Mouse (Mus musculus) embryonic facial prominence, embryonic 12.5 days (tissue): ENCODE results near the gene Cplx3. TPM values are rescaled to one million over a fixed set of nuclear protein-coding genes. Genes with fewer than 3 reads are reported as not detected.

Experiments
- ATAC-seq: fragments of 200-750 bp; cut with Nextera tagmentation; 2 replicates; pipeline ENCODE4 v1.8.0; 2017; ENCODE audit not compliant: insufficient number of reproducible peaks, insufficient read depth, low FRiP score, low TSS enrichment
- H3K27ac ChIP-seq: fragments of 300-500 bp; sonication (generic); 2 replicates; pipeline ENCODE4 v1.5.1; 2016; ENCODE audit warnings: mild to moderate bottlenecking
- H3K27me3 ChIP-seq: fragments of 300-500 bp; sonication (generic); 2 replicates; pipeline ENCODE4 v1.6.1; 2016; ENCODE audit warnings: mild to moderate bottlenecking, moderate library complexity
- H3K36me3 ChIP-seq: fragments of 300-500 bp; sonication (generic); 2 replicates; pipeline ENCODE4 v1.6.1; 2016; ENCODE audit warnings: mild to moderate bottlenecking
- H3K4me1 ChIP-seq: fragments of 300-500 bp; sonication (generic); 2 replicates; pipeline ENCODE4 v1.6.1; 2016
- H3K4me2 ChIP-seq: fragments of 300-500 bp; sonication (generic); replicated peaks from 2 replicates; pipeline ENCODE4 v1.6.1; 2016; ENCODE audit warnings: mild to moderate bottlenecking, moderate library complexity
- H3K4me3 ChIP-seq: fragments of 300-500 bp; sonication (generic); 2 replicates; pipeline ENCODE4 v1.5.1; 2016; ENCODE audit warnings: mild to moderate bottlenecking
- H3K9ac ChIP-seq: fragments of 300-500 bp; sonication (generic); 2 replicates; pipeline ENCODE4 v1.6.1; 2016; ENCODE audit warnings: mild to moderate bottlenecking, moderate library complexity
- H3K9me3 ChIP-seq: fragments of 300-500 bp; sonication (generic); 2 replicates; pipeline ENCODE4 v1.6.1; 2016; ENCODE audit warnings: mild to moderate bottlenecking, moderate library complexity
- WGBS: fragments of 180-500 bp; shearing (Covaris S2); methylation state at CpG from one replicate; pipeline ENCODE4 v1.1.7; 2016; 5-methylcytosine and 5-hydroxymethylcytosine counted together
- polyA plus RNA-seq: library from polyadenylated mRNA; unstranded; fragments of >200 nt; fragmentation: Nextera tagmentation; extraction: Ambion mirVana; gene quantifications from 2 replicates; pipeline ENCODE4 v1.2.1, GENCODE M21; 2016

The Cplx3 gene
- polyA plus RNA-seq, 1 experiment from 2014 or later: 0.75 TPM

DNA sequence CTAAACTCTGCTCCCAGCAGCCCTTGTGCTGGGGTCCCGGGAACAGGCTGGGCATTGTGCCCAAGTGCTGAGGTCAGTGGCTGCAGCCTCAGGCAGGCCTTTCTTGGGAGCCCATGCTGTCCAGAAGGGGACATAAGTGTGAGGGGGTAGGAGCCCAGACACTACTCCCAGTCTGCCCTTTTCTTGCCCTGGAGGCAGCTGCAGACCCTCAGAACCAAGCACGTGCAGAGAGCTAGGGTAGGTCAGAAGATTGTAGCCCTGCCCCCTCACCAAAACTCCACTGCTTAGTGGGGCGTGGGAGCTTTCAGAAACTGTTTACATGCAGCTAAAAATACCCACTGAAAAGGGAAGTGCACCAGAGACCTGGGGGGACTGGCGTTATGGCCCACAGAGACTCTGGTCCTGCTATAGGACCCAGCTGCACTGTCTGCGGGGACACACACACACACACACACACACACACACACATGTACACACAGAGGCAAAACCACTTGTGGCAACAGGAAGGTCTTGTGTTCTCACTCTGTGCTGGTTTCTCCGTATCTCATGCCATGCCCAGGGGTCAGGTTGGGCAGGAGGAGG is 31.8 kb upstream of the Cplx3 start:
- peaks cover 18% of the 10 kb centered on the region; the same call in 1 of the 2 replicates for H3K36me3 ChIP-seq
- peak overlapping the region; percentile 37 for H3K4me2 ChIP-seq
- 0 out of 2 replicates have a peak overlapping the region, but pooled peaks have one; percentile 8 for H3K9ac ChIP-seq
- 20% methylated on average over 6 of the region's 6 CpGs for WGBS
- no peak overlapping the region for H3K4me3 ChIP-seq
- peak; percentile 36; the same call in 1 of the 2 replicates for ATAC-seq
- H3K27me3 ChIP-seq: no peaks in the 10 kb centered on the region
- peak overlapping the region; percentile 87 for H3K27ac ChIP-seq
- H3K4me1 ChIP-seq: peaks cover 56% of the 10 kb centered on the region
- no peaks in the 10 kb centered on the region for H3K9me3 ChIP-seq

DNA sequence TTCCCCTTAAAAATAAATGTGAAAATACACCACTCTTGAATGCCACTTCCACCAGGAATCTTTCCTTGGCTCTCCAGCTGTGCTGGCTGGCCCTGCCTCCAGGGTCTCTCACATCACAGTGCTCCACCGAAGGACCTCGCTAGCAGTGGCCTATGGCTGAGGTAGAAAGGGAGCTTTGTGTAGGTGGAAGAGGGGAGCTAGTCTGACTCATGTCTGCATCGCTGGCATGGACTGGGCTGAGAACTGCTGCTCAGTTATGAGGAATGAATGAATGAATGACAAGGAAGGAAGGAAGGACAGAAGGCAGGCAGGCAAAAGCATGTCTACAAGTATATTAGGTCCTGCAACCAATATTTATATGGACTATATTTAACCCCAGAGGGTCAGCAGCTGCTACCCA is 31.2 kb upstream of the Cplx3 start:
- Histone ChIP-seq H3K4me2 (peak overlapping the region; percentile 37), H3K9ac (no peak overlapping the region), H3K27me3 (no peaks in the 10 kb centered on the region), H3K9me3 (no peaks in the 10 kb centered on the region), H3K4me1 (peaks cover 51% of the 10 kb centered on the region), H3K4me3 (no peak overlapping the region), H3K27ac (peak overlapping the region; percentile 87), H3K36me3 (peaks cover 18% of the 10 kb centered on the region; the same call in 1 of the 2 replicates)
- WGBS: 17% methylated on average over 3 of the region's 3 CpGs
- ATAC-seq: no peak

DNA sequence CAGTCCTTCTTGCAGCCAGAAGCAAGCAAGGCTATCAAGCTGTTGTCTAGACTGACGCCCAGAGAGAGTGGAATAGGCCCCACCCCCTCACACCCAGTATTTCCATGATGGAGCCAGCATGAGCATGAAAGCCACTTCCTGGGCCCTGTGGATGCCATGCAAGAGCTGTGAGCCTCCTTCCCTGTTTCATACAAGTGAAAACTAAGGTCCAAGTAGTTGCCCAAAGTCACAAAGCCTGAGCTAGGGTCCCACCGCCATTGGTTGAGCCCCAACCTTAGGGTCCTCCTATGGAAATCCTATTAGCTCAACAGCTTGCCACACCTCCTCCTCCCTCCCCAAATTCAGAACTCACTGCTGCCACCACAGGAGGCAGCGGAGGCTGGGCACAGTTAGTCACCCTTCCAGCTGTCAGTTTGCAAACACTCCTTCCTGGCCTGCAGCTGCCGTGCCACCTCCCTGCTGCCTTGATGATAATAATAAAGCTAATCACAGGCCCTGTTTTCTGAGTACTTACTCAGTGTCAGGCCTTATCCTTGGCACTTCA is 27.5 kb upstream of the Cplx3 start:
- no peak overlapping the region for H3K9ac ChIP-seq
- H3K27ac ChIP-seq: no peak overlapping the region
- H3K4me3 ChIP-seq: no peak overlapping the region
- H3K36me3 ChIP-seq: peaks cover 38% of the 10 kb centered on the region
- H3K4me2 ChIP-seq: no peak overlapping the region
- ATAC-seq: no peak
- H3K9me3 ChIP-seq: no peaks in the 10 kb centered on the region
- no peaks in the 10 kb centered on the region for H3K27me3 ChIP-seq
- H3K4me1 ChIP-seq: peaks cover 14% of the 10 kb centered on the region
- 44% methylated on average over 4 of the region's 4 CpGs for WGBS

DNA sequence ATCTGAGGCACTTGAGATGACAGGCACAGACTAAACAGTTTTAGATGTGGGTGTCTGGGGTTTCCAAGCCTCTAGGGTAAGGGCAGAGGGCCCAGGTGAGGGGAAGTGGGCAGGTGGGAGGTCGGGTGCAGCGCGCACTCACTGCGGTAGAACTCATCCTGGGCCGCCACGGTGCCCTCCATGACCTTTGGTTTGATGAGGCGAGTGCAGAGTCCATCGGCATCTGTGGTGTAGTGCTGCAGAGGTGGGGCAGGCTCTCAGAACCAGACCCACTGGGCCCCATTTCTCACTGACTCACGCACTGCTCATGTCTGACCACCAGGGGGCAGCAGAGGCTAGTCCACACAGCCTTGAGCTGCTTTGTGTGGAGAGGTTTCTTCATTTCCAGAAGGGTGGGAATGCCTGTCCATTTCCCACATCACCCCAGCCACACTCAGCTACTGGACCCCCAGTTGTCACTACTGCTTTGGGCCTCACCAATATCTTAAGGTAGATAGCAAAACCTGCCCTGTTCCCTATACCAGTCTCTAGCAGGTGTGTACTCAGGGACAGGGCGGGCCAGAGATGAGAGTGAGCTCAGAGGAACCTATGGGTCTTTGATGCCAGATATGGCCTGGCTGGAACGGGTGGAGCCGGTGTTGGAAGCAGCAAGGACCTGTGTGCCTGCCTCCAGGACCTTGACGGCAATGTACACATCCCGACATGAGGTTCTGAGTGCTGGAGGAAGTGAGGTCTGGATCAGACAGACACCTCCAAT is 23.2 kb upstream of the Cplx3 start:
- no peaks in the 10 kb centered on the region for H3K4me1 ChIP-seq
- ATAC-seq: peak; percentile 49
- no peaks in the 10 kb centered on the region for H3K9me3 ChIP-seq
- peaks cover 76% of the 10 kb centered on the region for H3K36me3 ChIP-seq
- H3K4me2 ChIP-seq: no peak overlapping the region
- H3K9ac ChIP-seq: no peak overlapping the region
- H3K27ac ChIP-seq: no peak overlapping the region
- WGBS: 74% methylated on average over 14 of the region's 14 CpGs
- H3K27me3 ChIP-seq: no peaks in the 10 kb centered on the region
- no peak overlapping the region for H3K4me3 ChIP-seq

DNA sequence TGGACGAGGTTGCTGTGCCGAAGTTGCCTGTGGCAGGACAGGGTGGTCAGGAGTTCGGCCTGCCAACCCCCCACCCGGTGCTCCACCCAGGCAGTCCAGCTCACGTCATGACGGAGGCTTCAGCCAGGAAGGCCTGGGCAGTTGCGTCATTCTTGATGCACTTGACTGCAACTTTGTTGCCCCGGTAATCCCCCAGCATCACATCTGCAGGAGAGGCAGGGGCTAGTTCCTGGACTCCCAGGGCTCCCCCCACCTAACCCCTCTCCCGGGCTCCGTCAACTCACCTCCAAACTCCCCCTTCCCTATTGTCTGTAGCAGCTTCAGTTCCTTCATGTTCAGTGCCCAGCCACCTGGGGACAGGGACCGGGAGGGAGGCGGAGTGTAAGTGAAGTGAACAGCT is 22.6 kb upstream of the Cplx3 start:
- Histone ChIP-seq H3K9me3 (no peaks in the 10 kb centered on the region), H3K27ac (no peak overlapping the region), H3K9ac (no peak overlapping the region), H3K36me3 (peaks cover 75% of the 10 kb centered on the region), H3K4me1 (no peaks in the 10 kb centered on the region), H3K4me2 (no peak overlapping the region), H3K27me3 (no peaks in the 10 kb centered on the region), H3K4me3 (no peak overlapping the region)
- WGBS: 89% methylated on average over 12 of the region's 12 CpGs
- ATAC-seq: no peak

DNA sequence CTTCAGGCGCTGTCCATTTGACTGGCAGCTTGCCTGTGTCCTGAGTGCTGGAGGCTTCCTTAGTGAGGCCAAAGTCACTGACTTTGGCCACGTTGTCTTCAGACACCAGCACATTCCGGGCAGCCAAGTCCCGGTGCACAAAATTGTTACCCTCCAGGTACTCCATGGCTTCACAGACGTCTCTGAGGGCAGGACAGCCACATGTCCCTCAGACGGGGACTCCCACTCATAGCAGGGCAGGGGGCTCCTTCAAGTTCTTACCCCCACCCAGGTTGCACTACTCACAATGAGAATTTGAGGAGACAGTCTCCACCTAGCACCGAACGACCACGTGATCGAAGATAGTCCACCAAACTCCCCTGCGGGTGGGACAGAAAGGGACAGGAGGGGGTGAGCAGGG is 21.8 kb upstream of the Cplx3 start:
- ATAC-seq: no peak
- WGBS: 91% methylated on average over 11 of the region's 11 CpGs

DNA sequence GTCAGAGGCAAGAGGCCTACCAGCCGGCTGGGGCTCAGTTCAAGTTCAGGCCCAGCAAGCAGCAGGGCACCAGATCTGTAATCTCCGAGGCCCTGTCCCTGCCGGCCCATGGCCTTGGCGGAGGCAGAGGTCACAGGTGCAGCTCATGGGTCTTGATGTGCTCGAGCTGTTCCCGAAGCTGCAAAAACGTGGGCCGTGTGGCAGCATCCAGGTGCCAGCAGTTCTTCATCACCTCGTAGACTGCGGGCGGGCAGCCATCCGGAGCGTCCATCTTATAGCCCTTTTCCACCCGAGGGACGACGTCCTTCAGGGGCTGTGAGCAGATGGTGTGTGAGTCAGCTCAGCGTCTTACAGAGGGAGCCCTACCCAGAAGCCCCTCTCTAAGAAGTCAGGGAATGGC is 21.1 kb upstream of the Cplx3 start:
- 91% methylated on average over 17 of the region's 17 CpGs for WGBS
- H3K36me3 ChIP-seq: peaks cover 74% of the 10 kb centered on the region
- H3K9ac ChIP-seq: no peak overlapping the region

More for the DNA sequence above, 21.8 kb upstream of the Cplx3 start:
- Histone ChIP-seq H3K4me2 (no peak overlapping the region), H3K27me3 (no peaks in the 10 kb centered on the region), H3K9ac (no peak overlapping the region), H3K4me3 (no peak overlapping the region), H3K36me3 (peaks cover 74% of the 10 kb centered on the region), H3K9me3 (no peaks in the 10 kb centered on the region), H3K4me1 (no peaks in the 10 kb centered on the region), H3K27ac (no peak overlapping the region)

DNA sequence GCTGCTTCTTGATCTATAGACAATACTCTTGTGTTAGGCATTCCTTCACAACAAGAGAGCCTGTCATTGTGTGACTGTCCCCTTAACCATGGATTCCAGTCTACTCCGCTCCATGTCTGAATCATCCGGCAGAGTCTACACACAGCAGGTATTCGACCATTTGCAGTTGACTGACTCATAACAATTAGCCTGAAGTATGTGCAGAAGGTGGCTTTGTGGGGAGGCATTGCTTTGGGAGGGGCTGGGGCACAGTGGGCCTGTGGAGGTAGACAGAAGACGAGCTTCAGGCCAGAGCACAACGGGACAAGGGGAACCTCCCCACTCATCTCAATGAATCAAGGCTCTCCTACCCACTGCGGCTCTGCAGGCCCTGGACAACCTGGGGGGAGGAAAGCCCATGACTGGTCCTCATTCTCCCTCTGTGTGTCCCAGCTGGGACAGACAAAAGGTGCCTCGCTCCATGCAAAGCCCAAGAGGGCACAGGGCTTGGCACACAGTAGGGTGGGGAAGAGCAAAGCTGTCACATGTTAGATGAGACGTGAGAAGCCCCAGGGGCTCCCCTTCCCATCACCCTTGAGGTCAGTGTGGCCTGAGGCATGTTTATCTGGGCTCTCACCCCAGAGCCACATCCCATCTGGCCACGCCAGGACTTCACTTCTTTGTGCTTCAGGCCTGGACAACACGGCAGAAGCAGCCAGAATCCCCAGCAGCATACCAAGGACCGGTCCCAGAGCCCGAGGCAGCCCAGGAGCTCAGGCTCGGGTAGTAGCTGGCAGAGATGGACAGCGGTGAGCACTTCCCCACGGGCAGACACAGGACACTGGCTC is 19.8 kb upstream of the Cplx3 start:
- no peak overlapping the region for H3K4me3 ChIP-seq
- H3K9me3 ChIP-seq: no peaks in the 10 kb centered on the region
- peaks cover 67% of the 10 kb centered on the region for H3K36me3 ChIP-seq
- H3K4me1 ChIP-seq: no peaks in the 10 kb centered on the region
- no peaks in the 10 kb centered on the region for H3K27me3 ChIP-seq
- ATAC-seq: no peak
- WGBS: 82% methylated on average over 15 of the region's 15 CpGs
- H3K27ac ChIP-seq: no peak overlapping the region
- no peak overlapping the region for H3K4me2 ChIP-seq
- no peak overlapping the region for H3K9ac ChIP-seq

More for the DNA sequence above, 21.1 kb upstream of the Cplx3 start:
- Histone ChIP-seq H3K27ac (no peak overlapping the region), H3K4me3 (no peak overlapping the region), H3K4me2 (no peak overlapping the region), H3K9me3 (no peaks in the 10 kb centered on the region), H3K27me3 (no peaks in the 10 kb centered on the region), H3K4me1 (no peaks in the 10 kb centered on the region)
- no peak for ATAC-seq

DNA sequence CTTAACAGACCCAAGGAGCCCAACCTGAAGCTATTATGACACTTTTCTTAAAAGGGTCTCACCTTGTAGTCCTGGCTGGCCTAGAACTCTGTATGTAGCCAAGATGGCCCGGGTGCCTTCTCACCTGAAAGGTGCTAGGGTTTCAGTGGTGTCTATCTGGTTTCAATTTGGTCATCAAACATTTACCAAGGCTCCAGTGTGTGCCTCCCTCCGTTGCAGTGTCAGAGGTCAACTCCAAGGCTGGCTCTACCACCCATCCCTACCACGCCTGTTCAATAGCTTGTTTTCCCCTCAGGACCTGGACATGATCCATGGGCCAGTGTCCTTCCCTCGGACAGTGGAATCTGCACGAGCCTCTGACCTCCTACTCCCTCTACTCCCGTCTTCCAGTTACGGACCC is 18.2 kb upstream of the Cplx3 start:
- no peak overlapping the region for H3K9ac ChIP-seq
- no peaks in the 10 kb centered on the region for H3K27me3 ChIP-seq
- ATAC-seq: no peak
- WGBS: 76% methylated on average over 7 of the region's 7 CpGs
- H3K4me3 ChIP-seq: no peak overlapping the region
- no peaks in the 10 kb centered on the region for H3K4me1 ChIP-seq
- no peaks in the 10 kb centered on the region for H3K9me3 ChIP-seq
- H3K36me3 ChIP-seq: peaks cover 52% of the 10 kb centered on the region
- no peak overlapping the region for H3K4me2 ChIP-seq
- no peak overlapping the region for H3K27ac ChIP-seq

DNA sequence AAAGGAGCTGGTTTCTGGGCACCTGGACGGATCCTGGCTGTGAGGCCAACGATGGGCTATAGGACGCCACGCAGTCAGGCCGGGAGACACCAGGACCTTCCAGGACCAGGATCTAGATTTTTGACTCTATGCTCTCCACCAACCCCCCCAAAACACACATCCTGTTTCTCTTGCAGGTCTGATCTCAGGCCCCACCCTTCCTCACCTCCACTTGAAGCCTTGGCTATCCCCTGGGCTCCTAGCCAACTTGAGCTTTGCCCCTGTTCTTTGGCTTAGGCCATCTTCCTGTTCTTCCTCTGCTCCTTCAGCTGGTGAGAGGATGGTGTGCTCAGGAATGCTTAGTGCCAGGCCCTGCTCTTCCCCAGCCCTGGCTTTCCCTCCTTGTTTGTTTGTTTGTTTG is 14.6 kb upstream of the Cplx3 start, which contains the start of gene Lman1l:
Lman1l (minus strand) TSS at position 101 of the 400 bp plus-strand sequence.
- 84% methylated on average over 5 of the region's 5 CpGs for WGBS
- H3K27me3 ChIP-seq: no peaks in the 10 kb centered on the region
- no peak within 1 kb of the TSS for H3K27ac ChIP-seq
- no peak for ATAC-seq
- no peaks in the 10 kb centered on the region for H3K4me1 ChIP-seq
- no peaks in the 10 kb centered on the region for H3K9me3 ChIP-seq
- H3K9ac ChIP-seq: no peak within 1 kb of the TSS
- H3K4me2 ChIP-seq: no peak within 1 kb of the TSS
- H3K36me3 ChIP-seq: peaks cover 17% of the 10 kb centered on the region
- H3K4me3 ChIP-seq: no peak within 1 kb of the TSS

DNA sequence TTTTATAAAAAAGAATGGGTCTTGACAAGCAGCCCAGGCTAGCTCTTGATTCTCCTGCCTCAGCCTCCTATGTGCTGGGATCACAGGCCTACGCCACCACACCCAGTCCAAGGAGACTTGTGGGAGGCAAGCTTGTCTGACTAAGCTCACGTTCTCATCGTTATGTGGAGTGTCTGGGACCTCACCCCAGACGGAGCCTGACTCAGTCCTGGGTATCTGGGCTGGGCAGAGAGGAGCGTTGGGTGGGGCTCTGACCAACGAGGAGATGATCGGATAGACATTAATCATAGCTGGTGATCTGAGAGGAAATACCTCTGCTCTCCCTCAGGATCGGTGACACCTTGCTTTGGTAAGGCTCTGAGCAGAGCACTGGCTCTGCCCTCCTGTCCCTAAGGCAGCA is 12.8 kb upstream of the Cplx3 start:
- Histone ChIP-seq H3K4me1 (no peaks in the 10 kb centered on the region), H3K4me3 (no peak overlapping the region), H3K27ac (no peak overlapping the region), H3K36me3 (peaks cover under 1% of the 10 kb centered on the region; the same call in 1 of the 2 replicates), H3K4me2 (no peak overlapping the region), H3K27me3 (no peaks in the 10 kb centered on the region), H3K9ac (no peak overlapping the region), H3K9me3 (no peaks in the 10 kb centered on the region)
- no peak for ATAC-seq
- 81% methylated on average over 8 of the region's 8 CpGs for WGBS
